Mouse (Mus musculus) bone marrow macrophage, adult 2 months (primary cell): ENCODE results near the gene Slc10a1. TPM values are rescaled to one million over a fixed set of nuclear protein-coding genes. Genes with fewer than 3 reads are reported as not detected.
"Not testable (repeated sequence)": the region's sequence is repeated elsewhere in the genome, so short reads cannot be mapped to it uniquely, and the experiment has no call there.

Experiments
- H3K27ac ChIP-seq: 2 replicates; pipeline ENCODE4 v1.5.1; 2012; ENCODE audit warnings: low read depth, low read length; ENCODE audit not compliant: insufficient read depth
- H3K4me1 ChIP-seq: 2 replicates; pipeline ENCODE4 v1.6.1; 2012; ENCODE audit warnings: low read length; ENCODE audit not compliant: control insufficient read depth, insufficient read depth
- H3K4me3 ChIP-seq: 2 replicates; pipeline ENCODE4 v1.5.1; 2012; ENCODE audit warnings: mild to moderate bottlenecking, low read length, moderate library complexity; ENCODE audit not compliant: insufficient read depth
- CTCF ChIP-seq: IDR thresholded peaks from 2 replicates; pipeline ENCODE4 v1.5.1; 2012; ENCODE audit warnings: low read depth, mild to moderate bottlenecking, low read length, moderate library complexity
- POLR2A ChIP-seq: IDR thresholded peaks from 2 replicates; pipeline ENCODE4 v1.6.1; 2012; ENCODE audit warnings: mild to moderate bottlenecking, low read depth, low read length, borderline replicate concordance
- polyA plus RNA-seq: library from polyadenylated mRNA; stranded (reverse); fragments of >200 nt; gene quantifications from 2 replicates; pipeline ENCODE4 v1.2.4, GENCODE M21; 2012; ENCODE audit not compliant: missing spikeins, insufficient read depth, insufficient read length

The Slc10a1 gene
- polyA plus RNA-seq, 1 experiment, result not detected

GRCm38 (mm10) chr12:80970181-80970705 lies 1.7 kb upstream of the Slc10a1 start:
- no peak overlapping the region for H3K27ac ChIP-seq
- H3K4me1 ChIP-seq, result no peaks in the 10 kb centered on the region
- H3K4me3 ChIP-seq, result no peak overlapping the region
- TF ChIP-seq POLR2A (no peak), CTCF (no peak)

DNA sequence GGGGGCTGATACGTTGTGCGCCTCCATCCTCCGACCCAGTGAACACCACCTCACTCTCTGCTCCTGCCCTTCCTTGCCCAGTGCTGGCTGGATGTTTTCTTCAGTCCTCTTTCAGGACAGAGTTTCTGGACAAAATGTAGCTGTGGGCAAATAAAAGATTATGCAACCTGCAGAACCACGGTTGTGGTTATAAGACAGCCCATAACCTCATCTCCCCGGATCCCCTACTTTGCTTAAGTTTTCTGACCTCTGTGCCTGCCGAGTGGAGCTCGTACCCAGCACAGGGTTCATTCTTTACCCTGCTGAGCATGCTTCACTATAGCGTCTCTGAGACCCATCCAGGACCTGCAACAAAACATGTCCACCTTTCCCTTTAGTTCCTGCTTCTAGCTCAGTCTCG lies 587 bp downstream of the Slc10a1 start:
- Histone ChIP-seq H3K4me3 (no peak overlapping the region), H3K4me1 (no peaks in the 10 kb centered on the region), H3K27ac (no peak overlapping the region)
- TF ChIP-seq CTCF, result no peak
- no peak for TF ChIP-seq POLR2A

GRCm38 (mm10) chr12:80966059-80966838 lies 2.3 kb downstream of the Slc10a1 start:
- no peaks in the 10 kb centered on the region for H3K4me1 ChIP-seq
- no peak overlapping the region for H3K4me3 ChIP-seq
- H3K27ac ChIP-seq, result no peak overlapping the region
- TF ChIP-seq CTCF (no peak), POLR2A (no peak)

- Histone ChIP-seq H3K4me1 (no peaks in the 10 kb centered on the region), H3K27ac (no peak overlapping the region), H3K4me3 (no peak overlapping the region)
- TF ChIP-seq POLR2A, result no peak
- TF ChIP-seq CTCF, result no peak
Observed at GRCm38 (mm10) chr12:80962566-80962965, 5.9 kb downstream of the Slc10a1 start.

DNA sequence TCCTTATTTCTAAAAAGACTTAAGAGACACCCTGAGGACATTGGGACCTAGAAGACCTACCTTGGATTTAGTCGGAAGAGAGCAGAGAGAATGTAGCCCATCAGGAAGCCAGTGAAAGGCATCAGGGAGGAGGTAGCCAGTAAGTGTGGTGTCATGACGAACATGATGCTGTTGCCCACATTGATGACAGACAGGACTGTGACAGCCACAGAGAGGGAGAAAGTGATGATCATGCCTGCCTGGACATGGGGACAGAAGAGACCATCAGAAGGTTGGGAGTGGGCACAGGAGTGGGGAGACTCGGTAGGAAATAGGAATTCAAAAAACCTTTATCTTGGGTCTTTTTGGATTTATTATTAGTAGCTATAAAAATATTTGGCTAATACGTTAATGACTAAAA lies 10.5 kb downstream of the Slc10a1 start:
- no peak overlapping the region for H3K27ac ChIP-seq

DNA sequence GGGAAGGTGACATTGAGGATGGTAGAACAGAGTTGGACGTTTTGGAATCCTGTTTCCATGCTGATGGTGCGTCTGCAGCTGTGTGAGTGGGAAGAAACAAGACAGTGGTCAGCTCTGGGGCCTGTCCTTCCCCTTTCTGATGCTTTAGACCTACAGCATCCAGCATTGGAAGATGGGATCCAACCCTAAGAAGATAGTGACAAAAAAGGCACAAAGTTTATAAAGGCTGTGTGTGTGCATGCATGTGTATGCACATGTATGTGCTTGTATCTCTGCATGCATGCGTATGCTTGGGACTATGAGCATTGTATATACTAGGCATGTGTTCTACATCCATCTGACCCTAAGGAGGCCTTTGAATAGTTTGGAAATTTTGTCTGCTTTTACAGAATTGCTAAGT lies 12.5 kb downstream of the Slc10a1 start:
- Histone ChIP-seq H3K4me1 (peaks cover 2% of the 10 kb centered on the region; the same call in 1 of the 2 replicates), H3K4me3 (no peak overlapping the region), H3K27ac (no peak overlapping the region)
- no peak for TF ChIP-seq POLR2A
- TF ChIP-seq CTCF, result no peak

More for the DNA sequence above, 10.5 kb downstream of the Slc10a1 start:
- TF ChIP-seq POLR2A (no peak), CTCF (no peak)
- Histone ChIP-seq H3K4me1 (no peaks in the 10 kb centered on the region), H3K4me3 (no peak overlapping the region)

GRCm38 (mm10) chr12:80952526-80952925 lies 16.0 kb downstream of the Slc10a1 start:
- TF ChIP-seq CTCF (no peak), POLR2A (no peak)
- H3K4me1 ChIP-seq, result peaks cover 7% of the 10 kb centered on the region
- H3K27ac ChIP-seq, result no peak overlapping the region
- H3K4me3 ChIP-seq, result no peak overlapping the region

DNA sequence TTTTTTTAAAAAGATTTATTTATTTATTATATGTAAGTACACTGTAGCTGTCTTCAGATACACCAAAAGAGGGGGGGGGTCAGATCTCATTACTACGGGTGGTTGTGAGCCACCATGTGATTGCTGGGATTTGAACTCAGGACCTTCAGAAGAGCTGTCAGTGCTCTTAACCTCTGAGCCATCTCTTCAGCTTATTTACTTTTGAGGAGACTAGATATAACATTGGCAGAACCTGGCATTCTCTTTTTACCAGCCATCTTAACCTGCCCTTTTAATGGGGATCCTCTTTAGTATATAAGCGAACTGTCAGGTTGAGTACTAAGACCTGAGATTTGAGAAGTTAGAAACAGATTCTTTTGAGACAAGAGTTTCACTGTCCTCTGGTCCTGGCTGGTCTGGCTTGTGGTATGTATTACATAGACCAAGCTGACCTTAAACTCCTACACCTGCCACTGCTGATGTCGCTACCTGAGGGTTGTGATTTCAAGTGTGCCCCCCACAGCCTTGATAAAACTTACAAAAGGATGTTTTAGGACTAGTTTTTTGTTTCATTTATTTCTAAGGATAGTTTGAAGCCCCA lies 16.8 kb downstream of the Slc10a1 start:
- H3K4me1 ChIP-seq, result peaks cover 12% of the 10 kb centered on the region
- TF ChIP-seq CTCF, result no peak
- no peak for TF ChIP-seq POLR2A

DNA sequence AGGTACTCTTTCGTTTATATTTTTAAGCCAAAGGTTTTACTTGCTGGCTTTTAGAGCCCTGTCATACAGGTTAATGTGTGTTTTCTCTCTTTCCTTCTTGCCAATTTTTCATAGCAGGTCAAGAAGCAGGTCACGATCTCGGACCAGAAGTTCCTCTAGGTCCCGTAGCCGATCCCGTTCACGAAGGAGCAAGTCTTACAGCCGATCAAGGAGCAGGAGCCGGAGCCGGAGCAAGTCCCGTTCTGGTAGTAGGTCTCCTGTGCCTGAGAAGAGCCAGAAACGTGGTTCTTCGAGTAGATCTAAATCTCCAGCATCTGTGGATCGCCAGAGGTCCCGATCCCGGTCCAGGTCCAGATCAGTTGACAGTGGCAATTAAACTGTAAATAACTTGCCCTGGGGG lies 18.9 kb downstream of the Slc10a1 start:
- H3K4me3 ChIP-seq, H3K27ac ChIP-seq: not testable (repeated sequence)
- peaks cover 12% of the 10 kb centered on the region for H3K4me1 ChIP-seq

More for the DNA sequence above, 16.8 kb downstream of the Slc10a1 start:
- Histone ChIP-seq H3K4me3 (no peak overlapping the region), H3K27ac (no peak overlapping the region)

DNA sequence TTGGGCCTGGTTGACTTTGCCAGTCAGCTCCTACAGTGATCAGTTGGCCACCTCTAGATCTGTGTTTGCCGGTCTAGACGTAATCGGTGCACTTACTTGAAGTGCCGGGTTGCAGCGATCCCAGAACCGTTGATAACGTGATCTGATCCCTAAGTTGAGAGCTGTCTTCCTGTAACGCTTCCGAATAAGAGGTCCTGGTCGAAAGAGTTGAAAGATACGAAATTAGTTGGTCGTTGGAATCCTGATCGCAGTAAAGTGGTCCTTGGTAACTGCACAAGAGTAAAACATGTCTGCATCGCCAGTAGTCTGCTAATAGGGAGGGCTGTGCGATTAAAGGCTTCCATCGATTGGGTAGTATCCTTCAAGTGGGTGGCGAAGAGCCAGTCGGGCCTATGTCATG lies 20.3 kb downstream of the Slc10a1 start:
- Histone ChIP-seq H3K4me3 (no peak overlapping the region), H3K4me1 (peaks cover 12% of the 10 kb centered on the region), H3K27ac (no peak overlapping the region)
- TF ChIP-seq CTCF, result no peak
- TF ChIP-seq POLR2A, result no peak

DNA sequence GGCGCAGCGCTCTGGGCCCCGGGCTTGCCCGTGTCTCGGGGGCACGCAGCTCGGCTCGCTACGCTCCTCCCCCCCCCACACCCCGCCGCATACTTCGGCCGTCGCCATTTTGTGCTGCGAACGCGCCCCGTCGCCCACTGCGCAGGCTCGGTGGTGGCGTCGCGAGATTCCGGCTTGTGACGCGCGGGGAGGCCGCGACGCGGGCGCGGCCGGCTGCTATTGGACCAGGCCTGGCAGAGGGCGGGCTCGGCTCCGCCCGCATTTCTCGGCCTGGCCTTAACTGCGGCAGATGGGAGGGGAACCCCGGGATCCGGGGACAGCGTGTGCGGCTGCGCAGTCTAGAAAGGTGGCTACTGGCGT lies 22.5 kb downstream of the Slc10a1 start:
- peak overlapping the region; percentile 69 for H3K4me3 ChIP-seq
- H3K4me1 ChIP-seq, result peaks cover 10% of the 10 kb centered on the region
- H3K27ac ChIP-seq, result peak overlapping the region; percentile 69
- TF ChIP-seq POLR2A (no peak), CTCF (no peak)
